Mouse (Mus musculus) ES-E14 (cell line): ENCODE data around the gene Mphosph9. TPM values are rescaled to one million over a fixed set of nuclear protein-coding genes. Genes with fewer than 3 reads are reported as not detected.

Experiments
- DNase-seq: peaks from one replicate; pipeline ENCODE4 v3.0.0-alpha.2; 2013; ENCODE audit warnings: low read depth, low spot score
- H3K27ac ChIP-seq: 2 replicates; pipeline ENCODE4 v1.5.1; 2012; ENCODE audit warnings: low read depth, mild to moderate bottlenecking, low read length, moderate library complexity, mixed read lengths; ENCODE audit not compliant: poor library complexity, insufficient read depth, severe bottlenecking
- H3K36me3 ChIP-seq: 2 replicates; pipeline ENCODE4 v1.6.1; 2012; ENCODE audit warnings: mild to moderate bottlenecking, low read length, moderate library complexity, mixed read lengths; ENCODE audit not compliant: control insufficient read depth, poor library complexity, insufficient read depth, severe bottlenecking
- H3K4me1 ChIP-seq, 2 experiments: fragments of 150-350 bp in 1 of 2; sonication (generic) in 1 of 2; 2 replicates each; pipeline ENCODE4 v1.6.1; 2012; ENCODE audit warnings: low read length in 2 of 2, mild to moderate bottlenecking in 1 of 2, mixed read lengths in 1 of 2; ENCODE audit not compliant: control insufficient read depth in 2 of 2, insufficient read depth in 2 of 2, poor library complexity in 1 of 2
- H3K4me3 ChIP-seq, 2 experiments: fragments of 150-350 bp in 1 of 2; sonication (generic) in 1 of 2; 2 replicates each; pipeline ENCODE4 v1.5.1; 2012; ENCODE audit warnings: low read length in 2 of 2, low read depth in 1 of 2, mild to moderate bottlenecking in 1 of 2, mixed read lengths in 1 of 2; ENCODE audit not compliant: insufficient read depth in 1 of 2, poor library complexity in 1 of 2, severe bottlenecking in 1 of 2
- H3K9ac ChIP-seq: 2 replicates; pipeline ENCODE4 v1.6.1; 2012; ENCODE audit warnings: low read depth, mild to moderate bottlenecking, low read length, mixed read lengths; ENCODE audit not compliant: poor library complexity, insufficient read depth, severe bottlenecking
- H3K9me3 ChIP-seq: fragments of 150-350 bp; sonication (generic); 2 replicates; pipeline ENCODE4 v1.6.1; 2012; ENCODE audit warnings: low read depth, mild to moderate bottlenecking, low read length; ENCODE audit not compliant: control insufficient read depth, insufficient read depth
- CHD2 ChIP-seq: IDR thresholded peaks from 2 replicates; pipeline ENCODE4 v1.6.1; 2014; ENCODE audit warnings: mild to moderate bottlenecking, low read depth, low read length, inconsistent platforms
- HCFC1 ChIP-seq: IDR thresholded peaks from 2 replicates; pipeline ENCODE4 v1.6.1; 2012; ENCODE audit warnings: low read length, inconsistent platforms, borderline replicate concordance; ENCODE audit not compliant: insufficient read depth
- MAFK ChIP-seq: IDR thresholded peaks from 2 replicates; pipeline ENCODE4 v1.6.1; 2014; ENCODE audit warnings: mild to moderate bottlenecking, low read depth, low read length, inconsistent platforms; ENCODE audit not compliant: insufficient read depth
- ZC3H11A ChIP-seq: IDR thresholded peaks from 2 replicates; pipeline ENCODE4 v1.6.1; 2012; ENCODE audit warnings: low read depth, mild to moderate bottlenecking, inconsistent platforms, low read length, borderline replicate concordance
- ZNF384 ChIP-seq: IDR thresholded peaks from 2 replicates; pipeline ENCODE4 v1.6.1; 2012; ENCODE audit warnings: low read depth, low read length, inconsistent platforms
- in situ Hi-C, 2 experiments: fragments of 600-800 bp; cut with MboI; formaldehyde crosslinking; loops; one replicate each; pipeline ENCODE4 v1.15.1; 2025; ENCODE audit warnings: low sequenced_read_pairs in 2 of 2, inconsistent platforms in 1 of 2; ENCODE audit not compliant: unreplicated experiment in 2 of 2
- total RNA-seq: library from RNA; depleted of rRNA; stranded (reverse); fragments of 300-350 nt; gene quantifications from 2 replicates; pipeline ENCODE4 v1.2.3, GENCODE M21; 2012

Mphosph9 gene
- total RNA-seq, 1 experiment: 15.8 TPM

GRCm38 (mm10) chr5:124222696-124223095 lies 105.1 kb downstream of the Mphosph9 start:
- no peak overlapping the region for H3K27ac ChIP-seq

GRCm38 (mm10) chr5:124221736-124222040 lies 106.1 kb downstream of the Mphosph9 start:
- TF ChIP-seq CHD2 (no peak), ZNF384 (no peak), ZC3H11A (no peak), MAFK (no peak), HCFC1 (no peak)
- in situ Hi-C loops: no loop called here
- Histone ChIP-seq H3K4me3 (no peak overlapping the region), H3K9ac (no peak overlapping the region), H3K27ac (no peak overlapping the region), H3K36me3 (no peaks in the 10 kb centered on the region), H3K4me1 (0 out of 4 replicates have a peak, but pooled peaks cover 0 to 2% of the 10 kb centered on the region in 2 experiments), H3K9me3 (no peaks in the 10 kb centered on the region)
- DNase-seq: no peak

More at GRCm38 (mm10) chr5:124222696-124223095, 105.1 kb downstream of the Mphosph9 start:
- H3K36me3 ChIP-seq: no peaks in the 10 kb centered on the region
- 0 out of 4 replicates have a peak, but pooled peaks cover 0 to 2% of the 10 kb centered on the region in 2 experiments for H3K4me1 ChIP-seq
- in situ Hi-C loops: no loop called here
- peak overlapping the region in 1 of 2 experiments; percentile 48; a peak in 1 of 4 replicates for H3K4me3 ChIP-seq
- H3K9me3 ChIP-seq: no peaks in the 10 kb centered on the region
- H3K9ac ChIP-seq: no peak overlapping the region
- DNase-seq: no peak
- no peak for TF ChIP-seq HCFC1
- TF ChIP-seq CHD2: no peak
- TF ChIP-seq MAFK: no peak
- TF ChIP-seq ZC3H11A: no peak
- TF ChIP-seq ZNF384: no peak

- Histone ChIP-seq H3K36me3 (no peaks in the 10 kb centered on the region), H3K4me1 (0 out of 4 replicates have a peak, but pooled peaks cover 0 to 2% of the 10 kb centered on the region in 2 experiments), H3K9me3 (no peaks in the 10 kb centered on the region), H3K9ac (no peak overlapping the region), H3K27ac (no peak overlapping the region), H3K4me3 (no peak overlapping the region)
- TF ChIP-seq MAFK (no peak), ZNF384 (no peak), ZC3H11A (no peak), CHD2 (no peak), HCFC1 (no peak)
- in situ Hi-C loops: no loop called here
- DNase-seq: no peak
These were observed 106.6 kb downstream of the Mphosph9 start for GRCm38 (mm10) chr5:124221037-124221735.

- in situ Hi-C loops: no loop called here
- Histone ChIP-seq H3K9ac (no peak overlapping the region), H3K36me3 (no peaks in the 10 kb centered on the region), H3K27ac (no peak overlapping the region), H3K4me1 (0 out of 4 replicates have a peak, but pooled peaks cover 0 to 2% of the 10 kb centered on the region in 2 experiments), H3K9me3 (no peaks in the 10 kb centered on the region), H3K4me3 (no peak overlapping the region)
- TF ChIP-seq CHD2 (no peak), ZC3H11A (no peak), HCFC1 (no peak), ZNF384 (no peak), MAFK (no peak)
- DNase-seq: no peak
These were observed 107.2 kb downstream of the Mphosph9 start for GRCm38 (mm10) chr5:124220551-124220950.
